Mouse (Mus musculus): ENCODE measurements around the gene Zfp418. TPM values are rescaled to one million over a fixed set of nuclear protein-coding genes. Genes with fewer than 3 reads are reported as not detected.
"Not testable (repeated sequence)": the region's sequence is repeated elsewhere in the genome, so short reads cannot be mapped to it uniquely, and the experiment has no call there.

Gene Zfp418
- 1 to 10 TPM; 2.0 TPM for total RNA-seq (2021)

GRCm38 (mm10) chr7:7171227-7172147 lies at the start of gene Zfp418:
Gene Zfp418, plus strand, starts transcription at chr7:7171330.
- peak; percentile 50 to 53 for DNase-seq
- intact Hi-C loops (cut with DNase I), result loop anchor here (5.0 kb wide), 1 partner anchor 49 kb away; the partner anchor contains the start of gene Zfp954

- DNase-seq, result no peak
- intact Hi-C loops (cut with DNase I), result loop anchor here (5.0 to 10.0 kb wide), 4 partner anchors 51 to 837 kb away; partner anchors contain the start of genes Gm45844, Zfp418 and Zfp667
Observed at GRCm38 (mm10) chr7:7121602-7121980, 49.5 kb upstream of the Zfp418 start.

- intact Hi-C loops (cut with DNase I), result not testable (repeated sequence)
Observed at GRCm38 (mm10) chr7:7130491-7131124, 40.5 kb upstream of the Zfp418 start.

GRCm38 (mm10) chr7:7132751-7133150 lies 38.4 kb upstream of the Zfp418 start:
- intact Hi-C loops (cut with DNase I), result no loop called here
- DNase-seq, result no peak

More at GRCm38 (mm10) chr7:7130491-7131124, 40.5 kb upstream of the Zfp418 start:
- DNase-seq, result not testable (repeated sequence)

- intact Hi-C loops (cut with DNase I), result no loop called here
- peak; percentile 27 to 28 for DNase-seq
Observed at GRCm38 (mm10) chr7:7136379-7136866, 34.7 kb upstream of the Zfp418 start, which contains the start of gene Zfp773. Gene Zfp773, minus strand, starts transcription at chr7:7136755.

GRCm38 (mm10) chr7:7144215-7144614 lies 26.9 kb upstream of the Zfp418 start:
- intact Hi-C loops (cut with DNase I), result no loop called here
- DNase-seq, result no peak

- intact Hi-C loops (cut with DNase I), result no loop called here
- no peak for DNase-seq
Observed at GRCm38 (mm10) chr7:7145991-7146608, 25.0 kb upstream of the Zfp418 start.

GRCm38 (mm10) chr7:7185897-7186296 lies 14.8 kb downstream of the Zfp418 start:
- intact Hi-C loops (cut with DNase I), result loop anchor here (2.0 to 5.0 kb wide), 2 partner anchors 63 to 249 kb away; no protein-coding TSS in a partner anchor
- no peak for DNase-seq

- no peak for DNase-seq
- intact Hi-C loops (cut with DNase I), result loop anchor here (2.0 to 5.0 kb wide), 2 partner anchors 65 to 250 kb away; no protein-coding TSS in a partner anchor
Observed at GRCm38 (mm10) chr7:7187417-7188190, 16.5 kb downstream of the Zfp418 start.

GRCm38 (mm10) chr7:7188191-7188942 lies 17.2 kb downstream of the Zfp418 start:
- peak; percentile 63 to 64 for DNase-seq
- intact Hi-C loops (cut with DNase I), result loop anchor here (5.0 kb wide), 1 partner anchor 251 kb away; no protein-coding TSS in a partner anchor

GRCm38 (mm10) chr7:7209313-7210151 lies 38.4 kb downstream of the Zfp418 start, which contains the start of gene Zfp772:
Gene Zfp772, minus strand, starts transcription at chr7:7209998.
- intact Hi-C loops (cut with DNase I), result not testable (repeated sequence)
- DNase-seq, result peak; percentile 32 to 39

Other genes starting within 250 kb of the Zfp418 start
- not detected for gene Aurkc, start 176.0 kb upstream of the Zfp418 start, total RNA-seq (2021)
- 1 to 10 TPM; 3.0 to 4.2 TPM for gene Zfp954, start 49.8 kb upstream of the Zfp418 start, total RNA-seq (2021)
- under 1 TPM; 0.19 to 0.22 TPM for gene Zfp773, start 34.6 kb upstream of the Zfp418 start, total RNA-seq (2021)
- gene Zfp772, start 38.7 kb downstream of the Zfp418 start, total RNA-seq (2021), result 1 to 10 TPM; 1.0 to 1.7 TPM
- gene Vmn2r29, start 76.0 kb downstream of the Zfp418 start, total RNA-seq (2021), result under 1 TPM; 0.11 to 0.17 TPM
- gene Gm45844, start 107.0 kb downstream of the Zfp418 start, total RNA-seq (2021), result under 1 TPM; 0.51 to 0.78 TPM
- 10 to 100 TPM; 50.2 to 53.1 TPM for gene Clcn4, start 129.5 kb downstream of the Zfp418 start, total RNA-seq (2021)
- gene Vmn2r30, start 166.3 kb downstream of the Zfp418 start, total RNA-seq (2021), result not detected
- not detected for gene Gm45783, start 203.2 kb downstream of the Zfp418 start, total RNA-seq (2021)
- gene Vmn2r31, start 228.4 kb downstream of the Zfp418 start, total RNA-seq (2021), result not detected

Data from heart, postnatal 36 days (tissue).